Mouse (Mus musculus): ENCODE data around the gene Nckap5.

The Nckap5 gene

DNA sequence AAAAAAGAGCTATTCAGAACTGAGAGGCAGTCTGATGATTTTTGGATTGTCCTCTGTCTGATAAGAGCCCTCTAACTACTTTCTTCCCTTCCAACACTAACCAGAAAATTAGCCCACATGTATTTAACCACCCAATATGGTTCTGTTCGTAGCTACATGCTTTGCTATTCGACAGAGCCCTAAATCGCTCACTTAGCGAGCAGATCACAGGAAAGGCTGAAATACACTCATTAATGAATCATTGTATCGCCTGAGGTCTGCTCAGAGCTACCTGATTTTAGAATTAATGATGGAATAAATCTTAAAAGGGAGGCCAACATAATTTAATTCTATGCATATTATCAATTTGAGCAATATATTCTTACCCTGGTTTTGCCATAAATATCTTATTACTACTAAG, 187.8 kb downstream of the Nckap5 start:
- in situ Hi-C loops (cut with MboI, MseI) = no loop called here

DNA sequence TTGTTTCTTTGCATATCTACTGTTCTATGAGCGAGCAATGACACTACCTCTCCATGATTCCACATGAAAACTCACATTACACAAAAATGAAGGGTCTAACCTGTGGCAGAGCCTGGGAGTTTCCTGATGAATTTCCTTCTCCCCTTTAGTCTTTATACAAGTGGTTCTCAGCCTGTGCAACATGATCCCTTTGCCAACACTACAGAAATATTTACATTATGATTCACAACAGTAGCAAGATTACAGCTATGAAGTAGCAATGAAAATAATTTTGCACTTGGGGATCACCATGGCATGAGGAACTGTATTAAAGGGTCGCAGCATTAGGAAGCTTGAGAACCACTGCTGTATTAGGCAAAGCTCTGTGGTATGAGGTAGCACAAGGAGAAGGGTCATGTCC, 191.1 kb downstream of the Nckap5 start:
- in situ Hi-C loops (cut with MboI, MseI) = no loop called here

DNA sequence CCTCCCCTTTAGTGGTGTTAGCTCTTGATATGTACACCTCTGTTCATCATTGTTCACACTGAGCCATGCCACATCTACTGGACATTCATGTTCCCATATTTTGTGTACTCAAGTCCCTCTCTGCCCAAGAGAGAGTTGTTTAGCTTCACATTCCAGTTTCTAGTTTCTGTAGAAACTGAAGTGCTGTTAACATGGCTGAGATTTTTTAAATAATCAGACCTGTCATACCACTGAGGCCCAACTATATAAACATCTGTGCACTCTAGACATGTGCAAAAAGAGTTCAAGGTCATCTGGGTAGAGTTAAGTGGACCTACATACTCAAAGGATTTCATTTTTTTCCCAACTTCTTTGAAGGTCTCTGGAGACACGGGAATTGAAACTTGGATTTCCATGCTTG, 193.1 kb downstream of the Nckap5 start:
- in situ Hi-C loops (cut with MboI, MseI) = no loop called here

DNA sequence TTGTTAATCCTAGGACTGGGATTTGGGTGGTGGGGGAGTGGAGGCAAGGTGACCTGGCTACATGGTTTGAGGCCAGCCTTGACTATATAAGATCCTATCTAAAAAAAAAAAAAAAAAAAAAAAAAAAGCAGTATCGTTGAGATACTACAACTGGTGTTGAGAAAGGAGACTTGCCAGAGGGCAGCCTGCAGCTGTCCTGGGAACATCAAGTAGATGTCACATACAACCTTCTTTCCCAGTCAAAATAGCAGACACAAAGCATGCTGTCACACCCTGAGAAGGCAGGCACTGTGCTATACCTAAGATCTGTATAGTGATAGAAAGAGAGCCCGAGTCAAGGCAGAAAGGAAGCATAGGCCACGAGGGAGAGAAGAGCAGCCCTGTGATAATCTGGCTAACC, 204.4 kb downstream of the Nckap5 start:
- in situ Hi-C loops (cut with MboI, MseI) = no loop called here

DNA sequence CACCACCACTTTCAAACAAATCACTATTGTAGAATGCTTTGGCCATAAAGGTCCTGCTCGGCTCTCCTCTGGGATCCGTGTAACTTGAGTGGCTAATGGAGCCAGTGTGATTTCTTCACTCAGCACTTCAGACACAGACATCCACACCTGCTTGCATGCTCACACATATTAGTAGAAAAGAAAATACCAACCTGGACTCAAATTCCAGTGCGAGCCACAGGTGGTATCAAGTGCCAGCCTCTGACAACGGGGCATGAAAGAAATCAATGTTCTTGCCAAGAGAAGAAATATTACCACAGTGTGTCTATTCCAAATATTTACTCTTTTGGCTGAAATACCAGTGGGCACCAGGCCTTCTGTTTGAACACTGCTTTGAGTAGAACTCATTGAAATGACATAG, 208.6 kb downstream of the Nckap5 start:
- in situ Hi-C loops (cut with MboI, MseI) = no loop called here

DNA sequence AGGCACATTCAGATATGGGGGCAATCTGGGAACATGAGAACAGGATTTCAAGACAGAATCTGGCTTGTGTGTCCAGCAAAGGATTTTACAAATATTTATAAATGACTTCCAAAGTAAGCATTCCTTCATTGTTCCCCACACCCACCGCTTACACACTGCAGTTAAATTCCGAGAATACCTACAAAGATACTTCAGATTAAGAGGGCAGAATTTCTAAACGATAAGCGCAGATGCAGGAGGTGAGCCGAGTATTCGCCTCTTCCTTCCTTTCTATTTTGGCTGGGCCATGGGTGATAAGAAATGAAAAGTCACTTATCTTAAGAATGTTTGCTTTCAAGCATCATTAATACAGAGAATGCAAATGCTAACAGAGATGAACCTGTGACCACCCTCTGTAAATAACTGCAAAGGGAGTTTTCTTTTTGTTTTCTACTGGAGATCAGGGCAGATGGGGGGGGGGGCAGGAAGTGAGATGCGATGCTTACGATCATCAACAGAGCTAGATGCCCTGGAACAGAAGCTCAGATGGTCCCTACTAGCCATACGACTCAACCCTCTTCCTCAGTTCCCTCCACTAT, 213.0 kb downstream of the Nckap5 start:
- in situ Hi-C loops (cut with MboI, MseI) = no loop called here

DNA sequence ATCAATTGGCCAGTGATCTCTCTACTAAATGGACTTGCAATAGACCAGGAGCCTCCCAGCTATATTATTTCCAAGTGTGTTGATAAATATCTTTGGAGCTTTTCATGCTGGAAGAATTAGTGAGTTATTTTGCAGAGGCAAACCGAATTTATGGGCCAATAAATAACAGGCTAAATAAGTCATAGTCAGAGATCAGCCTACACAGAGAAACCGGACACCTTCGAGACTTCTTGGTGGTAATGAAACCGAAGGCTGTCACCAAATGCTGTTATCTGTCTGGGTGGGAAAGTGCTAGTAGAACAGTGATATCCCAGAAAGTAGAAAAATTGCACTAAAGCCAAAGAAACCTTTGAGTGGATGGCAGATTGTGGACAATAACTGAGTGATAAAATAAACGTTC, 213.6 kb downstream of the Nckap5 start:
- in situ Hi-C loops (cut with MboI, MseI) = no loop called here

DNA sequence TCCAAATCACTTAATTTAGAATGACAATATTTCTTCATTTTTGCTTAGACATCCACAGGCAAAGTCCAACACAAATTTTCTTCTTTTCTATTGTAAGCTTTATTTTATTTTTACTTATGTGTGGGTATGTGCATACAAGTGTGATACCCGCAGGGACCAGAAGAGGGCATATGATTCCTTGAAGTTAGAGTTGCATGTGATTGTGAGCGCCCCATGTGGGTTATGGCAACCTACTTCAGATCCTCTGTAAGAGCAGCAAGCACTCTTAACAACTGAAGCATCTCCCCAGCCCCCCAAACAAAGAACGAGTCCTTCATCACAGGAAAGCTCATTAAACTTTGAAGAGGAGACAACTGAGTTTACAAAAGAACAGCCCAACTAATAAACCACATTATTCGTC, 217.7 kb downstream of the Nckap5 start:
- in situ Hi-C loops (cut with MboI, MseI) = no loop called here

DNA sequence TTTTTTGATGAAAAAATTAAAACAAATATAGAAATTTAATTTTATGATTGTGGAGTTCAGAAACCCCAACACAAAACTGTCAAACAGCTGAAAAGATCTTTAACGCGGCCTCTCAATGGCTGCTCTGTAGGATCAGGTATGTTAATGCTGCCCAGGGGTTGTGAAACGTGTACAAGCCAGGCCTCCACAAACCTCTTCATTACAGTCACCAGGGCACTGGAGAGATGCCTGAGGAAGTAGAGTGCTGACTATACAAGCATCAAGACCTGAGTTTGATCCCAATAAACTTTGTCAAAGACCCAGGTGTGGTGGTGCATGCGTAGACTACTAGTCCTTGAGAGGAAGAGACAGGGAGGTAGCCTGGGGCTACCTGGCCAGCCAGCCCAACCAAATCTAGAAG, 222.0 kb downstream of the Nckap5 start:
- in situ Hi-C loops (cut with MboI, MseI) = no loop called here

DNA sequence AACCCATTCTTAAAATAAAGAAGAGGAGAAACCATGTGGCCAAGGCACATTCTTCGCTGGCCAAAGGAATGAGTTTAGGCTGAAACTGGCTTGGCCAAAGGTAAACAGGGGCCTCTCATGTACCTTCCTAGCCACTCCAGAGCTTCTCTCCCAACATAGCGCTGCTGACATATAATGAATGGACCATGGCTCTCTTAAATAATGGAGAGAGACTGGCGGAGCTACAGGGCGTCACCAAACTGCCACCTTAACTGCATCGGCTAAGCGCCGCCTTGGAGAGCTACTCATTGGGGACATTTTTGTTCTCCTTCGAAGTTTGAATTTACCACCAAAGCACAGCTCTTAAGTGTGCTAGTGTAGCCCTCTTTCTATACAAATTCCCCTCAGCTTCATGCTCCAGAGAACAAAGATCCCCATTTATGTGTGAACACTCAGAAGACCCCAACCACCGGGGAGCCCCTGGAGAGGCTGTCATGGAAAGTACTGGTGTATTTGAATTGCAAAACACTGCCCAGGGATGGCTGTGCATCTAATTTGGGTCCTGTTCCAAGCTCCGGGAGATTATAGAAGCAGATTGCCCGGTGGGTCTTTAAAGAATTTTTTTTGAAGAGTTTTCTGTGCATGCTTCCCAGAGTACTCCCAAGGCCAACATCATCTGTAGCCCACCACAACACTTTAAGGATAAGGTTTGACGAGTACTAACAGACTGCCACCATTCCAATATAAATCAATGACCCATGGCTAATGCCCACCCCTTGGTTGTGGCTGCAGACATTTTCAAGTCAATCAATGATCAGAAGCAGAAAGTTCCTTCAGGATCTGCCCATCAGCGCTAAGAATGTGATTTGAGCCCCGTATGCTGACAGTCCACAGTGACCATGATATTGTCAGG, 224.2 kb downstream of the Nckap5 start:
- in situ Hi-C loops (cut with MboI, MseI) = no loop called here

DNA sequence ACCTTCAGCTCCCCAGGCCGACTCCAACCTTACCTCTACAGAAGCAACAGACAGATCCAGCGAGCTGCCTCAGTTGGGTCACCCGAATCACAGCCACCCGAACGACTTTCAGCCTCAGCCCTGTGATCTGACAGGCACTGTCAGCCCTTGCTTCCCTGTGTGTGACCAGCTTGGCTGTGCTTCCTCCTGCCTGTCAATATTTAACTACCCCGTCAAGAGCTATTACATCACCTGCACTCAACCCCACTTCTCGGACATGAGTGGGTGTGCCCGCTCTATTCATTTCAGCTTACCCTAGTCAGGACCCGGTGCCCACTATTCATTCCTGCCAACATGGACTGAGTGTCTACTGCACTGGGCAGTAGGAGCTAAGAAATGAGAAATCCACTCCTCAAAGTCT, 226.0 kb downstream of the Nckap5 start:
- in situ Hi-C loops (cut with MboI, MseI) = no loop called here

DNA sequence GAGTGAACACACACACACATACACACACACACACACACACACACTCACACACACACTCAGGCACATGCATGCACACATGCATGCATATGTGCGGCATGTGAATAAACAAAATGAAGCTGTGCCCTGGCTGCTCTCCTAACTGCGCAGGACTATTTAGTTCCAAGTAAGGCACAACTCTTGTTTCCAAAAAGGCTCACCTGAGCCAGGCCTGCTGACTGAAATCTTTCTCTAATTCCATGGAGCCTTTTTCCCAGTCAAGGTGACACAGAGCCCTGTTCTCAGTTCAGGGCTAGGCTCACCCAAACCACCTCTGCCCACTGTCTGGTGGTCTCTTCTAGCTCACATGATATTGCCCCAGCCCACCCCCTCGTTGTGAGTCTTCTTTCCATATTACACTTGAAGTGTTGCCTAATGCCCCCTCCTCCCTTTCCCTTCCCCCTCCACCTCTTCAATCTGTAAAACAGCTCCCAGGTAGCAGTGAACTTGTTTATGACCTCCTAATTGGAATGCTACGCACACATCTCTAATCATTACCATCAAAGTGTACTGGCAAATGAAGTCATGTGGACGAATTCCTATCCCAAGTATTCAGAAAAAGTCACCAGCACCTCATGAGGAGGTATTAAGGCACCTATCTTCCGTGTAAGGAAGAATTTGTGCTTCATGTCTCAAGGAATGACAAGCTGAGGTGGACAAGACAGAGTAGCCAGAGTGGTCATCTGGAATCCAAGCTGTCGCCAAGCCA, 226.7 kb downstream of the Nckap5 start:
- in situ Hi-C loops (cut with MboI, MseI) = no loop called here

DNA sequence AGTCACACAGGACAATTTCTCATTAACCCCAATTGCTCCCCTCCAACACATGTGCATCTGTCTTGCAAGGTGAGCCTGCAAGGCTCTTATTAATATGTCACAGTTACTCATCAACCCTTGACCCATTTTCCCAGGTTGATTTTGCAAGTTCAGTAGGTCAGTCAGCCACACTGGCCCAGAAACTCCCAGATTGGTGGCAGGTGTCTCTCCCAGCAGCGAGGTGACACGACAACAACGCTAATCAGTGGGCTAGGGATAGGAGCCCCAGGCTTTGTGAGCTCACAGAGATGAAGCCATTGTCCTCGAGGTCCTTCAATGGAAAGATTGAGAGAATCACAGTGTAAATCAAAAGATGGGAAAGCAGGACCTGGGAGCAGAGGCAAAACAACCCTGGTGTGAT, 230.0 kb downstream of the Nckap5 start:
- in situ Hi-C loops (cut with MboI, MseI) = no loop called here

DNA sequence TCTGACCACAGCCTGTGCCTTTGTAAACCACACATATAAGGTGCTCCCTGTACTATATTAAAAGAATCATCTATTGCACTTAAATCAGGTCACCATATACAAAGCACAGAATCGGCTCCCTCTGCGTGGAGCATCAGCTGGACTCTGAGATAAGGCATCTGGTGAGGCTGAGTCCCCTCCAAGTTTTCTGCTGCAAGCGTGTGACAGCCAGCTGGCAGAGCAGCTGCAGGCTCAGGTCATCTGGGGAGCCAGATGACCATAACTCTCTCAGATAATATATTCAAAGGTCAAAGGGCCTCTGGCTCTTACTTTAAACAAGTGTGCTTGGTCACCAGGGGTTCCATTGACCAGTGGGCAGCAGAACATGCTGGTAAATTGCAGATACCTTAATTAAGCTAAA, 233.2 kb downstream of the Nckap5 start:
- in situ Hi-C loops (cut with MboI, MseI) = no loop called here

DNA sequence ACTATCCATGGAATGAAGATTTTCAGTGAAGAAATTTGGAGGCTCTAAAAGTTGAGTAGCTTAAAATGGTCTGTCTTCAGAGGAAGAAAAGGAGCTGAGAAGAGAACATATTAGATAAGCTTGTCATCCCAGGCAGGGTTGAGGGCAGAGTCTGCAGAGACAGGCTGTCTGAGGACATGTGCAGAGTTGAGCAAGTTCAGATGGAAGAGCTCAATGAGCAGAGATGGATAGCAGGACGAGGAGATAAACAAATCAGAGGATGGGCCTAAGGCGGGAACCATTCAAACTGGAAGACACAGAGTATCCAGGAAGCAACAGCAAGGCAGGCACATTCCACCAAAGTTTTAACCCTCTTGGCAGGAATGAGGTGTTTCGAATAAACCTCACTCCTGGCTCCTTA, 235.8 kb downstream of the Nckap5 start:
- in situ Hi-C loops (cut with MboI, MseI) = no loop called here

DNA sequence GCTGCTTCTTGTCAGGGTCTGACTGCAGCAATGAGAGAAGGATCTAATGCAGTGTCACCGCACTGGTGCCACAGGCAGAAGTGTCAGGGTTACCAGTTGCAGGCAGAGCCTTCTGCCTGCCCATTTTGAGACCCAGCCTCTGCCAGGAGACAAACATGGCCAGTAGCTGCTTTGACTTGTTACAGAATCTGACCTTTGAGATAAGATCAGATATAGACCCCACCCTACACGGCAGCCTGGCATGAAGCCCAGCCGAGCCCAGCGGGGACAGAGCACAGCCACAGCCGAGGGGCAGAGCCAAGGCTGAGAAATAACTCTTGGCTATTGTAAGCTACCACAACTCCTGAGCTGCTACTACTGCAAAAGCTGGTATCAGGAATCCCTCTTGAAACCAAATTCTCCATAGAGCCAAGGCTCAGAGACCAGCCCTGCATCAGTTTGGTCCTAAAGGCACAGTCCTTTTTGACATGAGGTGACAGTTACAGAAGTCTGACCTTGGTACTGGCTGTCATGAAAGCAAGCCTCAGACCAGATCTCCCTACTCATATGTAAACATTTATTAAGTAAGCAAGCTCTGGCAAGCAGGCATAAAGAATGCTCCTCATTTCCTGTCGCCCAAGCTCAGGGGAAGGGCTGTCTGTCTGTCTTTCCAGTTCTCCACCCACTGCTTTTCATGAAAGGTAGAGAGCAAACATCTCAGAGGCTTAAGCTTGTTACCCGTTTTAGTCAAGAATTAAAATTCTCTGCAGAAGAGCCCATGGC, 237.4 kb downstream of the Nckap5 start:
- in situ Hi-C loops (cut with MboI, MseI) = no loop called here

DNA sequence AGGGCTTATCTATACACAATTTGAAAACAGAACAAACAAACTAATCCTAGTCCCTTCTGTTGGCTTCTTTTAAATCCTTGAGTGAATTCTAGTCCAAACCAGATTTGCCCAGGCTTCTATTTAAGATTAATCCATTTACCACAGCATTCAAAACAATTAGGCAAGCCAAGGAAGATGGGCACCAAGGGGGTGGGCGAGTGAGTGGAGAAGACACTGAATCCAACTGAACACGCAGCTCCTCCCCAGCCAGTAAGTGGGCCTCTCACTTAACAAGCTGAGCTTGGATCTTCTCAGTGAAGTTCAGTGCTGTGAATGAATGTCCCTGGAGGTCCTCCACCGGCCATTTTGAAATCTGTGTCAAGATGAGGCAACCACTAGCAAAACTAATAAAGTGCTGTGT, 239.7 kb downstream of the Nckap5 start:
- in situ Hi-C loops (cut with MboI, MseI) = no loop called here

DNA sequence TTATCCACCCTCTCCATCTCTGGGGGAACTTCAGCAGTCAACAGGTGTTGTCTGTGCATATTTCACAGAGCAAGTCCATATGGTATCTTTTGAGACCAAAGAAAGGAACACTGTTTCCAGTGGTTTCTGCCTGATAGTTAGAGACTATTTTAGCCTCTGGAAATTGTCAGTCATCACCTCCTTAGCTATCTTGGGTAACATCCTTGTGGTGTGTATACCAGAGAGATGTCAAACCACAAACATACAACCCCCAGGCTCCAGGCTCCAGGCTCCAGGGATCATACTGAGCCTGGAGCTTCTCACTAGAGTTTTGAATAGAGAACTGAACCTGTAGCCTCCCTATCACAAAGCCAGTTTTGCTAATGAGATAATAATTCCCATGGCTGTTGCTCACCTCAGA, 252.4 kb downstream of the Nckap5 start:
- in situ Hi-C loops (cut with MboI, MseI) = no loop called here

DNA sequence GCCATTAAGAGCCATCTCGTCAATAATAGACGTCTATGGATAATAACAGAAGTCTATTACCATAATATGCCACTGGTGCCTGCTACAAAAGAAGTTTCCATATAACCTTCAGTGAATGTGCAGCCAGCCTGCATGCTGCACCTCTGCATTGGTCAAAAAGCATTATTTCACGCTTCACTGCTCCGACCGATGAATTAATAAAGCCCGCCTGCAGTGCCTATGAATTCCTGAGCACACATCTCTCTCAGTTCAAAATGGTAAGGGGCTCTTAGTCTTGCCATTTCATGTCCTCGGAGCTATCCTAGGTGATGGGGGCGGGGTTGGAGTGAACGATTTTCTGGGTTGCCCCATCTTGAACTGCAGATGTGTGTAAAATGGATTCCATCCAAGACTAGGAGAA, 256.3 kb downstream of the Nckap5 start:
- in situ Hi-C loops (cut with MboI, MseI) = no loop called here

DNA sequence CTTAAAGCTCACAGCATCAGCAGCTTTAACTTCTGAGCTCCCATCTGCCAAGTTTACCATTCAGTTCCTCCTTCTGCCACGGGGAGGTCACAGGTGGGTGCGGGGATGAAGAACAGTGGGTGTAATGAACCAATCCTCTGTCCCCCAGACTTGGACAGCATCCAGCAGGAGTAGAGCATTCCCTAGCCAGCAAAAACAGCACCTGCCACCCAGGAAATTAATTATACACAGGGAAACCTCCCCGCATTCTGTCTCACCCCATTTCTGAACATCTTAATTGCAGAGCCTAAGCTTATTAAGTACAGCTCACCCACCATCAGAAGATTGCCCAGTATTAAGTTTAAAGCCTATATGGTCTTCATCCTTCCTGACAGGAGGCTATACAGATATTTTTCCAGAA, 256.9 kb downstream of the Nckap5 start:
- in situ Hi-C loops (cut with MboI, MseI) = no loop called here

DNA sequence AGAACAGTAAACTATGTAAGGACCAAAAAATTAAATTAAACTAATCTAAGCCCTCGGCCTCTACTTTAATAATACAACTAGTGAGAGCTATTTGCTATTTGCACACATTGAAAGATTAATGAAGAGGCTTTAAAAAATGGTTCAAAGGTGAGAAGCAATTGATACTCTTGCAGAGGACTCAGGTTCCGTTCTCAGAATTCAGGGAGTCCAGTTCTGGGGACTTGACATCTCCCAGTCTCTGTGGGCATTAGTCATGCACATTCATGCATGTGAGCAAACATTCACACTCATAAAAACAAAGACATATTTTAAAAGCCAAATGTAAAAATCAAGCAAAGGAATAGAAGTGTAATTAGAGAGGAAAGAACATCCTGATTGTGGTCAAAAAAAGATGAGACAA, 257.5 kb downstream of the Nckap5 start:
- in situ Hi-C loops (cut with MboI, MseI) = no loop called here

DNA sequence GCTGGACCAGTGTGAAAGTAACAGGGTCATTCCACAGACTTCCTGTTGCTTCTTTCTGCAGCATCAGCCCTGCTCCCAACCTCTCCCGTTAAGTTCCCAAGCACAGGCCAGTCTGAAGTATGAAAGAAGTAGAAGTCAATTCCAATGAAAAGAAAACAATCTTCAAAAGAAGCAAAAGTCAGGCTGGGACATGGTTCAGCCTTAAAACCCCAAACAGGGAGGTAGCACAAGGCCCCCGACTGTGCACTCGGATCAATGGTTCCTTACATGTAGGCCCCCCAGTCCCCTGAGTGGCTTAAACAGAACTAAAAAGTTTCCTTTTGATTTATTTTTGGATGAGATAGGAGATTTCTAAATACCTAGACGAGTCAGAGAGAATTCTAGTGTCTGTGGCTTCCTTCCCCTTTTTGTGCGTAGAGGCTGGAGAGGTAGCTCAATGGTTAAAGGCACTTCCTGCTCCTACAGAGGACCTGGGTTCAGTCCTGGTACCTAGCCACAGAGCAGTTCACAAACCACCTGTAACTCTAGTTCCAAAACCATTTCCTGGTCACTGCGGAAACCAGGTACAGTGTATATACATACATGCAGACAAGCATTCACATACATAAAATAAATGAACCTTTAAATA, 260.9 kb downstream of the Nckap5 start:
- in situ Hi-C loops (cut with MboI, MseI) = no loop called here
